Mouse (Mus musculus): ENCODE results near the gene Eif4ebp2.

Gene Eif4ebp2

GRCm38 (mm10) chr10:61452645-61453044, at the start of gene Eif4ebp2:
Gene Eif4ebp2 (minus strand): TSS chr10:61452661.
- DNase-seq = peak; percentile 99 to 100

GRCm38 (mm10) chr10:61500756-61501155, 48.3 kb upstream of the Eif4ebp2 start:
- DNase-seq = no peak

- peak; percentile 23 to 35 for DNase-seq
Measured at GRCm38 (mm10) chr10:61499505-61500466, 47.3 kb upstream of the Eif4ebp2 start.

GRCm38 (mm10) chr10:61496231-61496630, 43.8 kb upstream of the Eif4ebp2 start:
- DNase-seq = peak; percentile 55 to 66

GRCm38 (mm10) chr10:61495461-61495860, 43.0 kb upstream of the Eif4ebp2 start:
- DNase-seq = no peak

GRCm38 (mm10) chr10:61492040-61492439, 39.6 kb upstream of the Eif4ebp2 start:
- peak; percentile 90 to 92 for DNase-seq

GRCm38 (mm10) chr10:61491573-61491972, 39.1 kb upstream of the Eif4ebp2 start:
- no peak for DNase-seq

GRCm38 (mm10) chr10:61488522-61489110, 36.2 kb upstream of the Eif4ebp2 start:
- no peak for DNase-seq

GRCm38 (mm10) chr10:61486551-61487339, 34.3 kb upstream of the Eif4ebp2 start:
- DNase-seq = no peak

- peak; percentile 37 to 55 for DNase-seq
Measured at GRCm38 (mm10) chr10:61484801-61485200, 32.3 kb upstream of the Eif4ebp2 start.

GRCm38 (mm10) chr10:61482771-61483170, 30.3 kb upstream of the Eif4ebp2 start:
- DNase-seq = no peak

- DNase-seq = no peak
Measured at GRCm38 (mm10) chr10:61480488-61480887, 28.0 kb upstream of the Eif4ebp2 start.

- DNase-seq = no peak
Measured at GRCm38 (mm10) chr10:61479927-61480326, 27.5 kb upstream of the Eif4ebp2 start.

- DNase-seq = no peak
Measured at GRCm38 (mm10) chr10:61479461-61479860, 27.0 kb upstream of the Eif4ebp2 start.

- no peak for DNase-seq
Measured at GRCm38 (mm10) chr10:61476440-61477165, 24.1 kb upstream of the Eif4ebp2 start.

GRCm38 (mm10) chr10:61475594-61476439, 23.4 kb upstream of the Eif4ebp2 start, which contains the start of gene Lrrc20:
Gene Lrrc20 (plus strand): TSS chr10:61475801.
- peak; percentile 96 to 97 for DNase-seq

GRCm38 (mm10) chr10:61474344-61474743, 21.9 kb upstream of the Eif4ebp2 start:
- no peak for DNase-seq

- DNase-seq = no peak
Measured at GRCm38 (mm10) chr10:61473640-61474039, 21.2 kb upstream of the Eif4ebp2 start.

GRCm38 (mm10) chr10:61468900-61469299, 16.4 kb upstream of the Eif4ebp2 start:
- no peak for DNase-seq

- DNase-seq = peak; percentile 66 to 79
Measured at GRCm38 (mm10) chr10:61466873-61467272, 14.4 kb upstream of the Eif4ebp2 start.

GRCm38 (mm10) chr10:61466242-61466641, 13.8 kb upstream of the Eif4ebp2 start:
- DNase-seq = peak; percentile 34 to 50
